Comparison of ENCODE assay signal across 8 mouse cellular contexts in genomic region chr4:148902919-148903727, GRCm38 (mm10).
DNase-seq lines count a peak whose midpoint lies in the region; ATAC-seq and TF ChIP-seq lines count a peak whose summit lies in the region.

No protein-coding gene starts in this region.

- WGBS in kidney, postnatal 0 days: 24% methylated on average over 8 of the region's 8 CpGs

- peak overlapping the region; percentile 99 for H3K4me2 ChIP-seq in kidney, postnatal 0 days (ENCODE audit: low read length)

- no peaks in the 10 kb centered on the region for H3K27me3 ChIP-seq in kidney, postnatal 0 days (ENCODE audit: insufficient read depth, low read length)

- ATAC-seq in kidney, postnatal 0 days (replicated peaks; ENCODE audit: low FRiP score, low read depth): peak; percentile 41; the same call in 1 of the 2 replicates
- peak; percentile 51; the same call in 1 of the 2 replicates for ATAC-seq in monocyte, adult 5-6 weeks (replicated peaks; ENCODE audit: insufficient number of reproducible peaks, low FRiP score, low TSS enrichment, poor library complexity, severe bottlenecking)

- DNase-seq in gastrocnemius, adult 18-20 months (ENCODE audit: low spot score): peak; percentile 66
- DNase-seq in gastrocnemius, postnatal 4 days (ENCODE audit: low spot score in 2 of 2): no peak
- DNase-seq in adrenal gland, adult 8-10 months: peak; percentile 29
- DNase-seq in heart, adult 9 months (ENCODE audit: low spot score in 2 of 2): peak; percentile 69 to 71
- DNase-seq in kidney, postnatal 0 days (ENCODE audit: low spot score): peak; percentile 70
- DNase-seq in thymus, postnatal 10 days (ENCODE audit: low spot score in 2 of 2): peak; percentile 16 to 51
- no peak for DNase-seq in left cerebral cortex, postnatal 4 days

- peak; percentile 73 for TF ChIP-seq CTCF in kidney, postnatal 0 days (IDR thresholded peaks at IDR 0.05; ENCODE audit: low read depth)

- peak overlapping the region; percentile 47 for H3K27ac ChIP-seq in kidney, postnatal 0 days

- H3K4me3 ChIP-seq in kidney, postnatal 0 days (replicated peaks; ENCODE audit: low read depth, low read length): no peak overlapping the region

- no peak overlapping the region for H3K9ac ChIP-seq in kidney, postnatal 0 days (ENCODE audit: low read depth, low read length)

- H3K9me3 ChIP-seq in kidney, postnatal 0 days (replicated peaks; ENCODE audit: low read length): no peaks in the 10 kb centered on the region

- intact Hi-C loops in left cerebral cortex, postnatal 4 days (cut with DNase I): no loop called here

- no peaks in the 10 kb centered on the region for H3K36me3 ChIP-seq in kidney, postnatal 0 days (ENCODE audit: insufficient read depth, low read length)

- H3K4me1 ChIP-seq in kidney, postnatal 0 days (replicated peaks; ENCODE audit: insufficient read depth, low read length): peaks cover 37% of the 10 kb centered on the region

Comparison
In these comparisons a context has a peak if more than half of its experiments do, and no peak if none do; other contexts are left out.
1. DNase-seq: peak in gastrocnemius, adult 18-20 months (single experiment), adrenal gland, adult 8-10 months (single experiment), heart, adult 9 months (2 of 2), kidney, postnatal 0 days (single experiment) and thymus, postnatal 10 days (2 of 2); none in gastrocnemius, postnatal 4 days (0 of 2) and left cerebral cortex, postnatal 4 days (single experiment).